Mouse (Mus musculus) embryonic facial prominence, embryonic 14.5 days (tissue): ENCODE results near the gene Nudt4. TPM values are rescaled to one million over a fixed set of nuclear protein-coding genes. Genes with fewer than 3 reads are reported as not detected.

Source experiments
- ATAC-seq: fragments of 200-750 bp; cut with Nextera tagmentation; 2 replicates; pipeline ENCODE4 v1.8.0; 2017; ENCODE audit warnings: low read depth, moderate number of reproducible peaks, moderate TSS enrichment
- DNase-seq: peaks from one replicate; pipeline ENCODE4 v3.0.0-alpha.2; 2015; ENCODE audit warnings: low spot score
- H3K27ac ChIP-seq: fragments of 300-500 bp; sonication (generic); replicated peaks from 2 replicates; pipeline ENCODE4 v1.5.1; 2014; ENCODE audit warnings: low read depth, mild to moderate bottlenecking, low read length, moderate library complexity
- H3K27me3 ChIP-seq: fragments of 300-500 bp; sonication (generic); replicated peaks from 2 replicates; pipeline ENCODE4 v1.6.1; 2014; ENCODE audit warnings: low read length; ENCODE audit not compliant: control insufficient read depth, insufficient read depth
- H3K36me3 ChIP-seq: fragments of 300-500 bp; sonication (generic); 2 replicates; pipeline ENCODE4 v1.6.1; 2014; ENCODE audit warnings: low read length, mixed read lengths; ENCODE audit not compliant: control insufficient read depth, insufficient read depth
- H3K4me1 ChIP-seq: fragments of 300-500 bp; sonication (generic); 2 replicates; pipeline ENCODE4 v1.6.1; 2014; ENCODE audit warnings: antibody characterized with exemption, low read length; ENCODE audit not compliant: control insufficient read depth, insufficient read depth
- H3K4me2 ChIP-seq: fragments of 300-500 bp; sonication (generic); 2 replicates; pipeline ENCODE4 v1.6.1; 2014; ENCODE audit warnings: low read depth, mild to moderate bottlenecking, low read length, moderate library complexity, mixed read lengths
- H3K4me3 ChIP-seq: fragments of 300-500 bp; sonication (generic); 2 replicates; pipeline ENCODE4 v1.5.1; 2014; ENCODE audit warnings: low read depth, mild to moderate bottlenecking, low read length
- H3K9ac ChIP-seq: fragments of 300-500 bp; sonication (generic); 2 replicates; pipeline ENCODE4 v1.6.1; 2014; ENCODE audit warnings: low read depth, mild to moderate bottlenecking, low read length, moderate library complexity, mixed read lengths
- H3K9me3 ChIP-seq: fragments of 300-500 bp; sonication (generic); 2 replicates; pipeline ENCODE4 v1.6.1; 2016; ENCODE audit warnings: low read length; ENCODE audit not compliant: control insufficient read depth
- WGBS: fragments of 180-500 bp; shearing (Covaris S2); extraction: QIAGEN DNeasy Blood & Tissue Kit; methylation state at CpG from one replicate; pipeline ENCODE4 v1.1.7; 2014; 5-methylcytosine and 5-hydroxymethylcytosine counted together
- polyA plus RNA-seq: library from polyadenylated mRNA; unstranded; fragments of >200 nt; fragmentation: Nextera tagmentation; extraction: Ambion mirVana; gene quantifications from 2 replicates; pipeline ENCODE4 v1.2.1, GENCODE M21; 2014

Gene Nudt4
- polyA plus RNA-seq, 1 experiment from 2014 or later, result 107 TPM

GRCm38 (mm10) chr10:95576876-95577566 lies 13.1 kb upstream of the Nudt4 start:
- H3K9ac ChIP-seq, result no peak overlapping the region
- no peaks in the 10 kb centered on the region for H3K9me3 ChIP-seq
- no peaks in the 10 kb centered on the region for H3K27me3 ChIP-seq
- 0 out of 2 replicates have a peak, but pooled peaks have one; percentile 30 for ATAC-seq
- H3K4me2 ChIP-seq, result peak overlapping the region; percentile 13; the same call in 1 of the 2 replicates
- WGBS, result 60% methylated on average over 14 of the region's 14 CpGs
- no peak overlapping the region for H3K27ac ChIP-seq
- no peaks in the 10 kb centered on the region for H3K4me1 ChIP-seq
- H3K36me3 ChIP-seq, result no peaks in the 10 kb centered on the region
- H3K4me3 ChIP-seq, result no peak overlapping the region
- DNase-seq, result peak; percentile 46

DNA sequence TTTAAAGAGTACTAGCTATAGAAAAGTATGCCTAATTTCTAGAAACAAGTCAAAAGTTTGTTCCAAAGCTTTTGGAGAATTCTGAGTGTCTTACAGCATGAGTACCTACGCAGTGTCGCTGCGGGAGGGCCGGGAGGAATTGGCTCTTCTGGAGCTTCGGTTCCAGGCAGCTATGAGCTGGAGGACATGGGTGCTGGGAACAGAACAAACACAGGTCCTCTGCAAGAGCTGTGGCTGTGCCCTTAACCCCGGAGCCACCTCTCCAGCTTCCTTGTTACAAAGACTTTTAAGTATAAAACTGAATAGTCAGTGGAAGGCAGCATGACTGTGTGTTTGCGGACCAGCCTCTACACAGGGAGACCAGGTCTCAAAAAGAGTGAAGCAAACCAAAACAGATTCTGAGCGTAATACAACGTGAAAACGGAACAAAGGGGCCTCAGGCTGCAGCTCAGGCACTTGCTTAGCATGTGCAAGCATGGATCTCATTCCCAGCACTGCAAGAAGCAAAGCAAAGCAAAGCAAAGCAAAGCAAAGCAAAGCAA lies 12.0 kb upstream of the Nudt4 start:
- DNase-seq, result no peak
- no peaks in the 10 kb centered on the region for H3K27me3 ChIP-seq
- H3K4me1 ChIP-seq, result no peaks in the 10 kb centered on the region
- no peak overlapping the region for H3K9ac ChIP-seq
- 65% methylated on average over 10 of the region's 10 CpGs for WGBS
- no peak overlapping the region for H3K4me3 ChIP-seq
- no peaks in the 10 kb centered on the region for H3K9me3 ChIP-seq
- H3K27ac ChIP-seq, result no peak overlapping the region
- no peak for ATAC-seq
- H3K4me2 ChIP-seq, result no peak overlapping the region
- no peaks in the 10 kb centered on the region for H3K36me3 ChIP-seq

- Histone ChIP-seq H3K27me3 (no peaks in the 10 kb centered on the region), H3K27ac (no peak overlapping the region), H3K4me2 (no peak overlapping the region), H3K4me3 (no peak overlapping the region), H3K36me3 (no peaks in the 10 kb centered on the region), H3K9me3 (no peaks in the 10 kb centered on the region), H3K9ac (no peak overlapping the region), H3K4me1 (no peaks in the 10 kb centered on the region)
- DNase-seq (no peak), ATAC-seq (no peak)
- 79% methylated on average over 4 of the region's 4 CpGs for WGBS
Measured at GRCm38 (mm10) chr10:95574994-95575393, 11.0 kb upstream of the Nudt4 start.

DNA sequence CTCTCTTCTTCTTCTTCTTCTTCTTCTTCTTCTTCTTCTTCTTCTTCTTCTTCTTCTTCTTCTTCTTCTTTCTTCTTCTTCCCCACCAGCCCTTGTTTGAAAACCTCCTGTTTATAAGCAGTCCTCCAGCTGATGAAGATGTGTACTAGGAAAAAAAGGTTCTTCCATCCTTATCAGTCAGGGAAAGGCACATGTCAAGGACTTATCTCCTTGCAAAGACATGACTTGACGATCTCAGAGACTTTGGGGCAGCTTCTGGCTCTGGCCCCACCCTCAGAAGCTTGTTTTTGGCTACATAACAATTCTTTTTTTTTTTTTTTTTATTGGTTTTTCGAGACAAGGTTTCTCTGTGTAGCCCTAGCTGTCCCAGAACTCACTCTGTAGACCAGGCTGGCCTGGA lies 5.5 kb upstream of the Nudt4 start:
- ATAC-seq (no peak), DNase-seq (no peak)
- 76% methylated on average over 2 of the region's 2 CpGs for WGBS
- Histone ChIP-seq H3K9ac (no peak overlapping the region), H3K27ac (no peak overlapping the region), H3K36me3 (no peaks in the 10 kb centered on the region), H3K4me3 (no peak overlapping the region), H3K27me3 (no peaks in the 10 kb centered on the region), H3K9me3 (no peaks in the 10 kb centered on the region), H3K4me1 (peaks cover 13% of the 10 kb centered on the region), H3K4me2 (no peak overlapping the region)

GRCm38 (mm10) chr10:95568016-95568415 lies 4.1 kb upstream of the Nudt4 start:
- no peaks in the 10 kb centered on the region for H3K9me3 ChIP-seq
- H3K4me1 ChIP-seq, result peaks cover 13% of the 10 kb centered on the region
- H3K4me2 ChIP-seq, result no peak overlapping the region
- no peak overlapping the region for H3K4me3 ChIP-seq
- 80% methylated on average over 6 of the region's 6 CpGs for WGBS
- ATAC-seq (no peak), DNase-seq (no peak)
- H3K36me3 ChIP-seq, result no peaks in the 10 kb centered on the region
- no peaks in the 10 kb centered on the region for H3K27me3 ChIP-seq
- H3K27ac ChIP-seq, result no peak overlapping the region
- no peak overlapping the region for H3K9ac ChIP-seq

DNA sequence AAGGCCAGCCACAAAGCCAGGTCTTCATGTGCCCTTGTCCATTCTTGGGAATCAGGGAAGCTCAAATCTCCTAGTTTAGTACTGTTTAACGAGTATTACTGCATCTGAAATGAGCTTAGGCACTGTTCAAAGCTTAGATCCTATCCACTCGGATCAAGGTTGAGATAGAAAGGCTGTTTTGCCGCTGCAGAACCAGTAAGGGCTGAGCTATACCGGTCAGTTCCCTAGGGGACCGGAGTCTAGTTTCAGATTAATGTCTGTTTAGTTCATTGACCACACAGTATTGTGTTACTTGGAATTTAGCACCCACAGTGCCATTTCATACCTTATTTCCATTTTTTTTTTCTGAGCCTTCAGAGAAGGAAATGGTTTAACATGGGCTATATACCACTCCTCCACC lies 3.6 kb upstream of the Nudt4 start:
- no peak overlapping the region for H3K4me3 ChIP-seq
- no peaks in the 10 kb centered on the region for H3K9me3 ChIP-seq
- peak; percentile 48 for DNase-seq
- H3K27me3 ChIP-seq, result no peaks in the 10 kb centered on the region
- no peak overlapping the region for H3K4me2 ChIP-seq
- H3K27ac ChIP-seq, result no peak overlapping the region
- H3K4me1 ChIP-seq, result peaks cover 13% of the 10 kb centered on the region
- H3K9ac ChIP-seq, result no peak overlapping the region
- WGBS, result 62% methylated on average over 5 of the region's 5 CpGs
- no peak for ATAC-seq
- no peaks in the 10 kb centered on the region for H3K36me3 ChIP-seq

GRCm38 (mm10) chr10:95566786-95567185 lies 2.8 kb upstream of the Nudt4 start:
- no peak overlapping the region for H3K9ac ChIP-seq
- no peak overlapping the region for H3K4me2 ChIP-seq
- WGBS, result 88% methylated on average over 3 of the region's 3 CpGs
- no peak overlapping the region for H3K4me3 ChIP-seq
- H3K9me3 ChIP-seq, result no peaks in the 10 kb centered on the region
- no peaks in the 10 kb centered on the region for H3K36me3 ChIP-seq
- ATAC-seq, result no peak
- no peak overlapping the region for H3K27ac ChIP-seq
- H3K27me3 ChIP-seq, result no peaks in the 10 kb centered on the region
- DNase-seq, result no peak
- H3K4me1 ChIP-seq, result peaks cover 13% of the 10 kb centered on the region

DNA sequence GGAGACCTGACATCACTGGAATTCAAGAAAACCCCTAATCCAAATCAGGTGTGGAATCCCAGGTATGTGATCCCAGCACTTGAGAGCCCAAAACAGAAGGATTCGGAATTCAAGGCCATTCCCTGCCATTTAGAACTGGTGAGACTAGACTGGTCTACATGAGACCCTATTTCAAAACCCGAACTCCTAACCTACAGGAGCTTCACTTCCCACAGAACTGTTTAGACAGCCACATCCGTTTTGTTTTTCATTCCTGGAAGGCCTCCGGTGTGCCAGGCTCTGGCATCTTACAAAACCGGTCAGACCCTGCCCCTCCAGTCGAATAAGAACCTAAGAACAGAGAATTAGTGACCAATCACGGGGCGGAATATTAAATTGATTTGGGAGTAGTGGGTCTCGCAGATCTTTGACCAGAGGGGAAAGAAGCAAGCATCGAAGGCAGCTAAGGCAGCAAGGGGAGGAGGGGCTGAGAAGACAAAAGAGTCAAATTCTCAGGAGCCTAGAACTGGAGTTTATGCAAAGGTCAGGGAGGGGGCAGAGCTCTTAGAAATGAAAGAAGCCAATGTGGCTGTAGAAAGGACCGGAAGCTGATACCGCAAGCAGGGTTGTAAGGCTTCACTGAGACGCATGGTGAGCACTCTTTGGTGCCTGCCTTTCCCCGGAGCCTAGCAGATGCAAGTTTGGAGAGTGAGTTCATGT lies 1.4 kb upstream of the Nudt4 start:
- Histone ChIP-seq H3K27ac (0 out of 2 replicates have a peak overlapping the region, but pooled peaks have one; percentile 11), H3K4me2 (peak overlapping the region; percentile 27), H3K9ac (no peak overlapping the region), H3K4me3 (no peak overlapping the region), H3K9me3 (no peaks in the 10 kb centered on the region), H3K36me3 (no peaks in the 10 kb centered on the region), H3K27me3 (no peaks in the 10 kb centered on the region), H3K4me1 (peaks cover 19% of the 10 kb centered on the region)
- peak; percentile 61 for DNase-seq
- 12% methylated on average over 14 of the region's 14 CpGs for WGBS
- ATAC-seq, result no peak
